Mouse (Mus musculus) kidney, adult 2 months (tissue): ENCODE measurements at regions not wholly inside any gene's neighbourhood (a gene's known extent, or its start where the extent isn't known, plus 50 kb on each side); places are given as distances from the start of the nearest gene placed in this dataset.

Experiments used
- CTCF ChIP-seq: fragments of 200-500 bp; conservative IDR thresholded peaks from 2 replicates; pipeline ENCODE4 v1.5.1; 2011; ENCODE audit warnings: low read depth, mild to moderate bottlenecking, control low read depth, low read length, moderate library complexity, mixed read lengths; ENCODE audit not compliant: insufficient read depth, insufficient read length
- POLR2A ChIP-seq: fragments of 200-500 bp; IDR thresholded peaks from one replicate; pipeline ENCODE4 v1.6.1; 2011; ENCODE audit warnings: low read depth, low read length, control low read depth

DNA sequence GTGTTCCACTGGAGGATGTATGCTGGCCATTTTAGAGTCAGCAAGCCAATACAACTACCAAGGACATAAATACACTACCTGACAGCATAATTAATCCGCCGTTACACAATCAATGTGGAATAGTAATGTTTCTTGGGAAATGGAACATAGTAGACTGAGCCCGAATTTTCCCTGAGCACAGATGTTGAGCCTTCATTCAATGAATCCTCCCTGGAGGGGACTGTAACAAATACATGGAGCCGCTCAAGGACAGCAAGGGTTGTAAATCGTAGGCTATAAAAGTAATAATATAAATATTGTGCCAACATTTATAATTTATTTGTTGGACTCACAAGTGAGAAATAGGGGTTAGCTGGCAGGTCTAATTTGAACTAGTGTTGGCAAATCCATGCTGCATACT, 1041.4 kb downstream of the Mat2b start:
- TF ChIP-seq POLR2A (no peak), CTCF (no peak)
